ENCODE assay signal across 25 mouse cellular contexts in genomic region chr15:8051177-8051576, GRCm38 (mm10). TPM values are rescaled to one million over a fixed set of nuclear protein-coding genes. Genes with fewer than 3 reads are reported as not detected.
DNase-seq lines count a peak whose midpoint lies in the region; ATAC-seq and TF ChIP-seq lines count a peak whose summit lies in the region.
"Had no signal": no experiment of that assay in that cellular context is flagged by ENCODE, and none has a peak within 500 bp of the region (broad histone marks: within the 10 kb centered on the region; RNA-seq: fewer than 3 reads in every experiment).

No protein-coding gene starts in this region.

- no peaks in the 10 kb centered on the region for H3K4me1 ChIP-seq in forebrain, embryonic 11.5 days (replicated peaks; ENCODE audit: control insufficient read depth, insufficient read depth, low read length)
- H3K4me1 ChIP-seq in intestine, embryonic 16.5 days (ENCODE audit: control insufficient read depth, insufficient read depth, low read length): no peaks in the 10 kb centered on the region
- H3K4me1 ChIP-seq: embryonic facial prominence, embryonic 13.5 days; embryonic facial prominence, embryonic 15.5 days; forebrain, embryonic 10.5 days; forebrain, embryonic 13.5 days; forebrain, embryonic 15.5 days had no signal

- no peak overlapping the region for H3K4me3 ChIP-seq in myocyte
- H3K4me3 ChIP-seq in forebrain, embryonic 11.5 days (ENCODE audit: low read depth, low read length): no peak overlapping the region
- no peak overlapping the region for H3K4me3 ChIP-seq in intestine, embryonic 16.5 days (ENCODE audit: low read length)
- H3K4me3 ChIP-seq: embryonic facial prominence, embryonic 13.5 days; embryonic facial prominence, embryonic 15.5 days; erythroblast, embryonic 14.5 days; forebrain, embryonic 10.5 days; forebrain, embryonic 13.5 days; forebrain, embryonic 15.5 days had no signal

- ATAC-seq in megakaryocyte, adult 5-6 weeks (ENCODE audit: poor library complexity, severe bottlenecking): 0 out of 2 replicates have a peak, but pooled peaks have one; percentile 30
- ATAC-seq in forebrain, embryonic 11.5 days (replicated peaks; ENCODE audit: low FRiP score): no peak
- ATAC-seq in intestine, embryonic 16.5 days: no peak
- ATAC-seq: activated CD4-positive, CD25-positive, alpha-beta regulatory T cell, adult 4 months; forebrain, embryonic 13.5 days; forebrain, embryonic 15.5 days; forebrain, postnatal 0 days; Patski had no signal

- whole genome bisulfite sequencing in forebrain, embryonic 11.5 days: 91% methylated on average over 3 of the region's 3 CpGs
- 86% methylated on average over 3 of the region's 3 CpGs for WGBS in intestine, embryonic 16.5 days

- TF ChIP-seq POLR2A in myocyte (IDR thresholded peaks at IDR 0.05; ENCODE audit: insufficient read length, low read depth): no peak

- no peak overlapping the region for H3ac ChIP-seq in myocyte (ENCODE audit: control insufficient read depth, insufficient read length)

- H3K36me3 ChIP-seq in myocyte (ENCODE audit: control insufficient read depth, insufficient read depth): peaks cover 12% of the 10 kb centered on the region
- no peaks in the 10 kb centered on the region; the same call in 1 of the 2 replicates for H3K36me3 ChIP-seq in forebrain, embryonic 11.5 days (ENCODE audit: control insufficient read depth, insufficient read depth, low read length)
- peaks cover 6% of the 10 kb centered on the region; the same call in 1 of the 2 replicates for H3K36me3 ChIP-seq in intestine, embryonic 16.5 days (ENCODE audit: control insufficient read depth, insufficient read depth, low read length)

- no peaks in the 10 kb centered on the region for H3K9me3 ChIP-seq in forebrain, embryonic 11.5 days (ENCODE audit: control insufficient read depth, low read length)
- no peaks in the 10 kb centered on the region for H3K9me3 ChIP-seq in intestine, embryonic 16.5 days (ENCODE audit: control insufficient read depth, low read length)
- H3K9me3 ChIP-seq: embryonic facial prominence, embryonic 13.5 days; embryonic facial prominence, embryonic 15.5 days; forebrain, embryonic 10.5 days; forebrain, embryonic 13.5 days; forebrain, embryonic 15.5 days had no signal

- H3K79me2 ChIP-seq in myocyte (ENCODE audit: control insufficient read depth, insufficient read depth): no peaks in the 10 kb centered on the region

- H3K27me3 ChIP-seq in myocyte (ENCODE audit: control insufficient read depth, insufficient read depth, insufficient read length): no peaks in the 10 kb centered on the region
- no peaks in the 10 kb centered on the region for H3K27me3 ChIP-seq in forebrain, embryonic 11.5 days (ENCODE audit: control insufficient read depth, insufficient read depth, low read length)
- no peaks in the 10 kb centered on the region for H3K27me3 ChIP-seq in intestine, embryonic 16.5 days (replicated peaks; ENCODE audit: control insufficient read depth, insufficient read depth, low read length)
- H3K27me3 ChIP-seq: embryonic facial prominence, embryonic 13.5 days; embryonic facial prominence, embryonic 15.5 days; forebrain, embryonic 13.5 days; forebrain, embryonic 15.5 days; Patski had no signal

- peak; percentile 55 for DNase-seq in 416B (ENCODE audit: low read depth)
- no peak for DNase-seq in forebrain, embryonic 11.5 days (ENCODE audit: low spot score)
- no peak for DNase-seq in lung, postnatal 36 days
- DNase-seq in gastrocnemius, postnatal 4 days (ENCODE audit: low spot score in 2 of 2): no peak
- DNase-seq: adrenal gland, adult 8-10 months; adrenal gland, postnatal 14 days; adrenal gland, postnatal 36 days; cerebellum, adult 11-12 months; cerebellum, adult 8-10 months; cerebellum, adult 9-11 months; cerebellum, postnatal 14 days; cerebellum, postnatal 36 days; embryo, embryonic 11 days; forebrain, postnatal 0 days had no signal

- no peak overlapping the region for H3K9ac ChIP-seq in forebrain, embryonic 11.5 days (ENCODE audit: low read length)
- H3K9ac ChIP-seq in intestine, embryonic 16.5 days (ENCODE audit: low read depth, low read length): no peak overlapping the region
- H3K9ac ChIP-seq: embryonic facial prominence, embryonic 13.5 days; embryonic facial prominence, embryonic 15.5 days; forebrain, embryonic 13.5 days; forebrain, embryonic 15.5 days; forebrain, postnatal 0 days had no signal

- no peak overlapping the region for H3K4me2 ChIP-seq in myocyte (ENCODE audit: low read depth)
- no peak overlapping the region for H3K4me2 ChIP-seq in forebrain, embryonic 11.5 days (ENCODE audit: low read depth, low read length, severe bottlenecking)
- H3K4me2 ChIP-seq in intestine, embryonic 16.5 days (ENCODE audit: low read depth, low read length): no peak overlapping the region
- H3K4me2 ChIP-seq: embryonic facial prominence, embryonic 13.5 days; embryonic facial prominence, embryonic 15.5 days; forebrain, embryonic 13.5 days; forebrain, embryonic 15.5 days had no signal

- H3K27ac ChIP-seq in forebrain, embryonic 11.5 days (ENCODE audit: low read depth, low read length): no peak overlapping the region
- no peak overlapping the region for H3K27ac ChIP-seq in intestine, embryonic 16.5 days (ENCODE audit: low read length)
- H3K27ac ChIP-seq: embryonic facial prominence, embryonic 13.5 days; embryonic facial prominence, embryonic 15.5 days; forebrain, embryonic 10.5 days; forebrain, embryonic 13.5 days; forebrain, embryonic 15.5 days had no signal

TF ChIP-seq in myocyte, 11 proteins besides CTCF, POLR2A, EP300 and RAD21:
- TF ChIP-seq USF1 (IDR thresholded peaks at IDR 0.05; ENCODE audit: low read depth) (no peak), MAX (IDR thresholded peaks at IDR 0.05; ENCODE audit: low read depth) (no peak), MYOD1 (IDR thresholded peaks at IDR 0.05; ENCODE audit: control insufficient read depth in 1 of 3, insufficient read length in 2 of 3, low read depth in 2 of 3) (peak in 2 of 3 experiments; percentile 26 to 70), TCF12 (IDR thresholded peaks at IDR 0.05; ENCODE audit: insufficient read depth, poor library complexity, severe bottlenecking) (no peak), MYOG (IDR thresholded peaks at IDR 0.05; ENCODE audit: control insufficient read depth in 1 of 3, insufficient read depth in 1 of 3, insufficient read length in 2 of 3, low read depth in 2 of 3) (peak in 1 of 3 experiments; percentile 80), TCF3 (IDR thresholded peaks at IDR 0.05; ENCODE audit: insufficient read length, low read depth) (no peak), REST (IDR thresholded peaks at IDR 0.05; ENCODE audit: insufficient read depth, insufficient read length) (no peak)

RNA-seq across cellular contexts. Expression of gene Wdr70, which starts 47.8 kb away (rescaled TPM):
- 30.8 and 34.6 TPM in 2 replicates for total RNA-seq in megakaryocyte, adult 5-6 weeks (2015)
- 27.1 and 33.9 TPM in 2 replicates for total RNA-seq in megakaryocyte, adult 5-6 weeks (2017)
- 50.5 TPM for polyA plus RNA-seq in myocyte (2012; fragmentation: generic; extraction: Trizol)
- polyA plus RNA-seq in forebrain, embryonic 11.5 days (2014; fragmentation: Nextera tagmentation; extraction: Ambion mirVana): 69.6 and 74.6 TPM in 2 replicates
- polyA plus RNA-seq in intestine, embryonic 16.5 days (2015; fragmentation: Nextera tagmentation; extraction: Ambion mirVana): 37.4 and 42.8 TPM in 2 replicates
- total RNA-seq in gastrocnemius, postnatal 4 days (2021): 10 to 100 TPM; 21.7 to 26.8 TPM

RNA-seq across cellular contexts. Expression of gene Nup155, which starts 57.9 kb away (rescaled TPM):
- 19.9 and 23.4 TPM in 2 replicates for total RNA-seq in megakaryocyte, adult 5-6 weeks (2015)
- 23.6 and 27.8 TPM in 2 replicates for total RNA-seq in megakaryocyte, adult 5-6 weeks (2017)
- 9.7 TPM for polyA plus RNA-seq in myocyte (2012; fragmentation: generic; extraction: Trizol)
- polyA plus RNA-seq in forebrain, embryonic 11.5 days (2014; fragmentation: Nextera tagmentation; extraction: Ambion mirVana): 30.9 and 35.5 TPM in 2 replicates
- 11.0 and 11.9 TPM in 2 replicates for polyA plus RNA-seq in intestine, embryonic 16.5 days (2015; fragmentation: Nextera tagmentation; extraction: Ambion mirVana)
- total RNA-seq in gastrocnemius, postnatal 4 days (2021): 10 to 100 TPM; 21.5 to 21.6 TPM
